Mouse (Mus musculus) CH12.LX (cell line): ENCODE data around the gene Gm9045. TPM values are rescaled to one million over a fixed set of nuclear protein-coding genes. Genes with fewer than 3 reads are reported as not detected.
"Not testable (repeated sequence)": the region's sequence is repeated elsewhere in the genome, so short reads cannot be mapped to it uniquely, and the experiment has no call there.

Source experiments
- DNase-seq: peaks from one replicate; pipeline ENCODE4 v3.0.0-alpha.2; 2013; ENCODE audit errors: extremely low read depth
- H3K27ac ChIP-seq: 2 replicates; pipeline ENCODE4 v1.5.1; 2012; ENCODE audit warnings: low read depth, mild to moderate bottlenecking, control low read depth, moderate library complexity; ENCODE audit not compliant: insufficient read depth
- H3K27me3 ChIP-seq: replicated peaks from 2 replicates; pipeline ENCODE3; 2012; ENCODE audit warnings: inconsistent platforms
- H3K36me3 ChIP-seq, 2 experiments: replicated peaks in 1 of 2; 2 replicates each; pipeline versions ENCODE3 to v1.6.1; 2012; ENCODE audit warnings: inconsistent platforms in 1 of 2, low read length in 1 of 2, mild to moderate bottlenecking in 1 of 2, mixed read lengths in 1 of 2, moderate library complexity in 1 of 2; ENCODE audit not compliant: control insufficient read depth in 1 of 2, insufficient read depth in 1 of 2
- H3K4me1 ChIP-seq, 2 experiments: 2 replicates each; pipeline ENCODE4 v1.6.1; 2012; ENCODE audit warnings: inconsistent platforms in 1 of 2, moderate library complexity in 1 of 2; ENCODE audit not compliant: insufficient read depth in 2 of 2, control insufficient read depth in 1 of 2
- H3K4me2 ChIP-seq: 2 replicates; pipeline ENCODE4 v1.6.1; 2012; ENCODE audit warnings: low read depth, mild to moderate bottlenecking, control low read depth; ENCODE audit not compliant: poor library complexity, insufficient read depth, severe bottlenecking
- H3K4me3 ChIP-seq, 3 experiments: fragments of 150-350 bp in 1 of 3; sonication (generic) in 1 of 3; replicated peaks in 1 of 3; 2 replicates each; pipeline versions ENCODE3 to v1.5.1; 2011 to 2012; ENCODE audit warnings: low read depth in 2 of 3, low read length in 2 of 3, mild to moderate bottlenecking in 2 of 3, moderate library complexity in 2 of 3, control low read depth in 1 of 3, improper control_type of control experiment in 1 of 3, inconsistent platforms in 1 of 3, mixed read lengths in 1 of 3; ENCODE audit not compliant: poor library complexity in 1 of 3
- H3K79me2 ChIP-seq: replicated peaks from 2 replicates; pipeline ENCODE4 v1.6.1; 2012; ENCODE audit warnings: mild to moderate bottlenecking, moderate library complexity; ENCODE audit not compliant: control insufficient read depth, poor library complexity, insufficient read depth, severe bottlenecking; ENCODE audit errors: extremely low read depth
- H3K9ac ChIP-seq: 2 replicates; pipeline ENCODE4 v1.6.1; 2012; ENCODE audit warnings: low read depth, mild to moderate bottlenecking, control low read depth, moderate library complexity; ENCODE audit not compliant: insufficient read depth
- H3K9me3 ChIP-seq: replicated peaks from 2 replicates; pipeline ENCODE3; 2012; ENCODE audit warnings: low read length, inconsistent platforms, mixed read lengths
- BHLHE40 ChIP-seq: IDR thresholded peaks from 2 replicates; pipeline ENCODE4 v1.6.1; 2011; ENCODE audit warnings: mild to moderate bottlenecking, low read depth, low read length, improper control_type of control experiment
- CTCF ChIP-seq, 2 experiments: IDR thresholded peaks in 1 of 2; conservative IDR thresholded peaks in 1 of 2; 2 replicates each; pipeline ENCODE4 v1.5.1; 2011 to 2012; ENCODE audit warnings: low read depth in 2 of 2, low read length in 2 of 2, improper control_type of control experiment in 1 of 2, inconsistent platforms in 1 of 2, mild to moderate bottlenecking in 1 of 2, moderate library complexity in 1 of 2
- ELF1 ChIP-seq: IDR thresholded peaks from 2 replicates; pipeline ENCODE4 v1.6.1; 2014; ENCODE audit warnings: low read depth, mild to moderate bottlenecking, inconsistent platforms, low read length, improper control_type of control experiment
- ETS1 ChIP-seq: conservative IDR thresholded peaks from 2 replicates; pipeline ENCODE4 v1.6.1; 2012; ENCODE audit warnings: low read depth, mild to moderate bottlenecking, inconsistent platforms, low read length, improper control_type of control experiment, moderate library complexity
- HCFC1 ChIP-seq: IDR thresholded peaks from 2 replicates; pipeline ENCODE4 v1.6.1; 2012; ENCODE audit warnings: low read depth, mild to moderate bottlenecking, inconsistent platforms, low read length, improper control_type of control experiment
- IRF4 ChIP-seq: IDR thresholded peaks from 2 replicates; pipeline ENCODE4 v1.6.1; 2014; ENCODE audit warnings: low read depth, mild to moderate bottlenecking, inconsistent platforms, low read length, improper control_type of control experiment
- JUN ChIP-seq: IDR thresholded peaks from 2 replicates; pipeline ENCODE4 v1.6.1; 2011; ENCODE audit warnings: low read depth, mild to moderate bottlenecking, low read length, improper control_type of control experiment, moderate library complexity; ENCODE audit not compliant: insufficient read depth
- MAFK ChIP-seq: IDR thresholded peaks from 2 replicates; pipeline ENCODE4 v1.6.1; 2011; ENCODE audit warnings: low read length, improper control_type of control experiment; ENCODE audit not compliant: insufficient replicate concordance
- MAX ChIP-seq: IDR thresholded peaks from 2 replicates; pipeline ENCODE4 v1.6.1; 2011; ENCODE audit warnings: low read length, improper control_type of control experiment
- MAZ ChIP-seq: IDR thresholded peaks from 2 replicates; pipeline ENCODE4 v1.6.1; 2012; ENCODE audit warnings: low read depth, mild to moderate bottlenecking, inconsistent platforms, low read length, improper control_type of control experiment, moderate library complexity
- MXI1 ChIP-seq: IDR thresholded peaks from 2 replicates; pipeline ENCODE4 v1.6.1; 2011; ENCODE audit warnings: mild to moderate bottlenecking, low read depth, low read length, improper control_type of control experiment
- MYC ChIP-seq: IDR thresholded peaks from 2 replicates; pipeline ENCODE4 v1.6.1; 2011; ENCODE audit warnings: low read depth, mild to moderate bottlenecking, improper control_type of control experiment, low read length
- NELFE ChIP-seq: IDR thresholded peaks from 2 replicates; pipeline ENCODE4 v1.6.1; 2011; ENCODE audit warnings: low read depth, low read length, improper control_type of control experiment
- PAX5 ChIP-seq: IDR thresholded peaks from 2 replicates; pipeline ENCODE4 v1.6.1; 2012; ENCODE audit warnings: low read length, inconsistent platforms, mixed read lengths
- RAD21 ChIP-seq: IDR thresholded peaks from 2 replicates; pipeline ENCODE4 v1.6.1; 2011; ENCODE audit warnings: low read depth, mild to moderate bottlenecking, low read length, improper control_type of control experiment, moderate library complexity
- RCOR1 ChIP-seq: conservative IDR thresholded peaks from 2 replicates; pipeline ENCODE4 v1.6.1; 2012; ENCODE audit warnings: low read depth, mild to moderate bottlenecking, inconsistent platforms, low read length, improper control_type of control experiment
- SIN3A ChIP-seq: IDR thresholded peaks from 2 replicates; pipeline ENCODE4 v1.6.1; 2012; ENCODE audit warnings: low read length, improper control_type of control experiment, inconsistent platforms
- SMC3 ChIP-seq: IDR thresholded peaks from 2 replicates; pipeline ENCODE4 v1.6.1; 2011; ENCODE audit warnings: low read depth, low read length, improper control_type of control experiment
- USF1 ChIP-seq: IDR thresholded peaks from 2 replicates; pipeline ENCODE4 v1.6.1; 2014; ENCODE audit warnings: low read depth, mild to moderate bottlenecking, inconsistent platforms, low read length, improper control_type of control experiment
- ZC3H11A ChIP-seq: IDR thresholded peaks from 2 replicates; pipeline ENCODE4 v1.6.1; 2012; ENCODE audit warnings: low read depth, mild to moderate bottlenecking, inconsistent platforms, low read length, improper control_type of control experiment
- ZNF384 ChIP-seq: IDR thresholded peaks from 2 replicates; pipeline ENCODE4 v1.6.1; 2012; ENCODE audit warnings: low read depth, low read length, improper control_type of control experiment, inconsistent platforms
- dilution Hi-C: fragments of 300-500 bp; cut with MboI; formaldehyde crosslinking; loops from 2 replicates; pipeline ENCODE4 v1.14.3; 2020; ENCODE audit warnings: low sequenced_read_pairs; ENCODE audit not compliant: extremely low pct_unique_long_range_greater_than_20kb, extremely low pct_ligation_motif_present
- in situ Hi-C: fragments of 300-500 bp; cut with MboI; formaldehyde crosslinking; loops from 3 replicates; pipeline ENCODE4 v1.14.3; 2019; ENCODE audit warnings: low sequenced_read_pairs, low pct_ligation_motif_present, low pct_unique_long_range_greater_than_20kb, mixed read lengths
- polyA plus RNA-seq: library from polyadenylated mRNA; unstranded; fragments of >175 nt; gene quantifications from 2 replicates; pipeline ENCODE4 v1.2.1, GENCODE M21; 2012; ENCODE audit warnings: low read depth; ENCODE audit not compliant: insufficient read length
- total RNA-seq, 2 experiments: library from RNA; depleted of rRNA; stranded (reverse); fragments of 300-350 nt in 1 of 2; fragments of >200 nt in 1 of 2; gene quantifications; 2 replicates each; pipeline ENCODE4 v1.2.3; 2012 to 2014

Gm9045 gene
- total RNA-seq (2012; rRNA removed) (0.08 and 0.13 TPM in 2 replicates), total RNA-seq (2014; rRNA removed) (0.27 and 0.34 TPM in 2 replicates), polyA plus RNA-seq (not detected in 2 replicates)

DNA sequence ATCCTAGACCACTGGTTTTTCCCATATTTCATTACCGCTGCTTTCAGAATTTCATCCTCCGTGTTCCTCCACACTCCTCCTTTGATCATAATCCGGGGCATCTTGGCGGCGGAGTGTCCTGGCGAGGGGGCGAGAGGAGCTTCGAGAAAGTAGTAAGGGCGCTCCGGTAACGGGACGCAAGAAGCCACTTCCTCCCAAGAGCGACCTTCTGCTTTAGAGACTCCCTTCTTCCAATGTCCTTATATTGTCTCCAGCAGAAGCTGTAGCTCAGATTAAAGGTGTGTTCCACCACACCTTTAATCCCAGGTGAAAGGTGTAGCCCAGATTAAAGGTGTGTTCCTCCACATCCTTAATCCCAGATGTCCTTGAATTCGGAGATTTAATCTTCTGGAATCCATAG is at the start of gene Gm9045:
Gene Gm9045 (minus strand): TSS at position 101 of the 400 bp plus-strand sequence.
- H3K79me2 ChIP-seq, H3K4me1 ChIP-seq, H3K9ac ChIP-seq, dilution Hi-C loops, H3K4me3 ChIP-seq, in situ Hi-C loops, H3K4me2 ChIP-seq, H3K27me3 ChIP-seq, H3K36me3 ChIP-seq, H3K9me3 ChIP-seq, H3K27ac ChIP-seq, DNase-seq: not testable (repeated sequence)

DNA sequence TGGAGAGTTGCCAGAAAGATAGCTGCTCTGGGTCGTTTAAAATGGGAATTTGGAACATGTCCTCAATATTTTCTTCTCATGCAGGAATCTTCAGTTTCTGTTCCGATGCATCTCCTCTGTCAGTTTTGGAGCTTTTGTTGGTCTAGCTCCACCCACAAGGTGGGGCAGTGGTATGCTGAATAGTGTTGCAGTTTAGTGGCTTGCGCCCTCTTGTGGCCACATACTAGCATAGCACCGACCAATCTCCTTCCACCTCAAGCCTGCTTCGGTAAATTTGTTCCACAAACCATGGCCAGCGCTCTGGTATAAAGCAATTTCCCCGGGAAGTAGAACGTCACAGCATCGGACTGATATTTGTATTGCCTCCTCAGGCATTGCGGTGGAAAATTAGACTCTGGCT is 32.8 kb upstream of the Gm9045 start:
- Histone ChIP-seq H3K27me3 (no peaks in the 10 kb centered on the region), H3K9ac (no peak overlapping the region), H3K36me3 (no peaks in the 10 kb centered on the region), H3K79me2 (no peaks in the 10 kb centered on the region), H3K27ac (no peak overlapping the region), H3K9me3 (peaks cover 4% of the 10 kb centered on the region), H3K4me3 (no peak overlapping the region), H3K4me2 (peak overlapping the region; percentile 82), H3K4me1 (no peaks in the 10 kb centered on the region)
- dilution Hi-C loops: no loop called here
- DNase-seq: peak; percentile 87
- in situ Hi-C loops: loop anchor here (25.0 kb wide), 1 partner anchor 208 kb away; no protein-coding TSS in a partner anchor
- TF ChIP-seq MAFK (no peak), RCOR1 (no peak), SMC3 (peak; percentile 98), NELFE (peak; percentile 48; the same call in 1 of the 2 replicates), RAD21 (peak; percentile 96), MAZ (no peak), CTCF (conservative IDR thresholded peaks at IDR 0.05 in 1 of 2, IDR thresholded peaks at IDR 0.05 in 1 of 2; ENCODE audit: low read depth in 2 of 2, low read length in 2 of 2) (peak; percentile 87 to 99), MYC (no peak), SIN3A (no peak), IRF4 (peak; percentile 33; the same call in 1 of the 2 replicates), MXI1 (no peak), ZC3H11A (peak; percentile 61), PAX5 (no peak), ZNF384 (peak; percentile 64), MAX (no peak), BHLHE40 (no peak), JUN (no peak), USF1 (no peak), ELF1 (no peak), HCFC1 (no peak), ETS1 (no peak)
